Mouse (Mus musculus) erythroblast, embryonic 14.5 days (primary cell): ENCODE measurements around the gene Trp53rkb. TPM values are rescaled to one million over a fixed set of nuclear protein-coding genes. Genes with fewer than 3 reads are reported as not detected.
"Not testable (repeated sequence)": the region's sequence is repeated elsewhere in the genome, so short reads cannot be mapped to it uniquely, and the experiment has no call there.

Source experiments
- H3K27me3 ChIP-seq: 2 replicates; pipeline ENCODE4 v1.6.1; 2012; ENCODE audit warnings: inconsistent platforms; ENCODE audit not compliant: control insufficient read depth
- H3K36me3 ChIP-seq: 2 replicates; pipeline ENCODE4 v1.6.1; 2012; ENCODE audit warnings: mild to moderate bottlenecking, inconsistent platforms; ENCODE audit not compliant: control insufficient read depth
- H3K4me1 ChIP-seq: 2 replicates; pipeline ENCODE4 v1.6.1; 2012; ENCODE audit warnings: inconsistent platforms; ENCODE audit not compliant: control insufficient read depth
- H3K4me3 ChIP-seq: replicated peaks from 2 replicates; pipeline ENCODE3; 2012; ENCODE audit warnings: moderate library complexity, mild to moderate bottlenecking, inconsistent platforms
- H3K9me3 ChIP-seq: 2 replicates; pipeline ENCODE4 v1.6.1; 2012; ENCODE audit warnings: low read length, inconsistent platforms, mixed read lengths; ENCODE audit not compliant: control insufficient read depth
- GATA1 ChIP-seq: IDR thresholded peaks from 2 replicates; pipeline ENCODE4 v1.6.1; 2012; ENCODE audit warnings: low read length, inconsistent platforms, mixed read lengths
- TAL1 ChIP-seq: IDR thresholded peaks from 3 replicates; pipeline ENCODE4 v1.6.1; 2012; ENCODE audit warnings: low read length, inconsistent platforms, mixed read lengths
- polyA plus RNA-seq: library from polyadenylated mRNA; stranded (reverse); fragments of >175 nt; gene quantifications from 2 replicates; pipeline ENCODE4 v1.2.3, GENCODE M21; 2012

The Trp53rkb gene
- 0.13 and 0.46 TPM in 2 replicates for polyA plus RNA-seq

DNA sequence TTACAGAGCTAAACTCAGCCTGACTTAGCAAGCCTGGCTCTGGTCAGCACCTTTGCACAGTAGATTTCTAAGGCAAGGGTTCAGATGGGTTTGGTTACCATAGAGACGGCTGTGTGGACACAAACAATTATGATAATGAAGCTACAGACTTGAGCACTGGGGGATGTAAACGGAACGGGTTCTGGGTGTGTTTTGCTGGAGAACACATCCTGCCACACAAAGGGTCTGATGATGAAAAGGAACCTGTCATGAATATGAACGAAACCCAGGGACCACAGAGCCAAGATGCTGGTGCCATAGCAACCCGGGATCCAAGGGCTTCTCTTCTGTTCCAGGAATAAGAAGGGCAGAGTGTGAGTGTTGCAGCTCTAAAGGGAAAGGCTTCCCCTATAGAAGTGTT is at the start of gene Trp53rkb:
Gene Trp53rkb (plus strand): TSS at position 177 of the 400 bp plus-strand sequence.
- H3K9me3 ChIP-seq, result no peaks in the 10 kb centered on the region
- peaks cover 19% of the 10 kb centered on the region for H3K36me3 ChIP-seq
- H3K4me3 ChIP-seq, result peak within 1 kb of the TSS; percentile 74
- H3K4me1 ChIP-seq, result peaks cover 26% of the 10 kb centered on the region
- H3K27me3 ChIP-seq, result peaks cover 3% of the 10 kb centered on the region; the same call in 1 of the 2 replicates
- no peak for TF ChIP-seq GATA1
- no peak for TF ChIP-seq TAL1

DNA sequence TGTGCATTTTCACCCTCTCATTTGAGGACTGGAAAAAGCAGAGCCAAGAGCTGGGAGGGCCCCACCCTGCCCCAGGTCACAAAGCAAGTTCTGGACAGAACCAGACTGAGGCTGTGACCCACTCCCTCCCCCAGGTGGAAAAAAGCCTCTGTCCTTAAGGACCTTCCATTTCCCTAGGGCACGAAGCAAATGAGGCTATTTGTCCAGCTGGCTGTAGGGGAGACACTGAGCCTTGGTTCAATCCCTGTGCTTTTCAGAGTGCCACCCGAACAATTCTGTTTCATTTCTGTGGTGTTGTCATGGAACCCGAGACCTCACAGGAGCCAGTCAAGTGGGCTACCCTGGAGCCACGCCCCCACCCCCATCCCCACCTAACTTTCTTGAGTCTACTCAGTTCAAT is 48.8 kb upstream of the Trp53rkb start:
- Histone ChIP-seq H3K36me3 (no peaks in the 10 kb centered on the region), H3K9me3 (no peaks in the 10 kb centered on the region), H3K4me1 (peaks cover 22% of the 10 kb centered on the region), H3K4me3 (no peak overlapping the region), H3K27me3 (peaks cover 4% of the 10 kb centered on the region; the same call in 1 of the 2 replicates)
- TF ChIP-seq GATA1, result no peak
- TF ChIP-seq TAL1, result no peak

DNA sequence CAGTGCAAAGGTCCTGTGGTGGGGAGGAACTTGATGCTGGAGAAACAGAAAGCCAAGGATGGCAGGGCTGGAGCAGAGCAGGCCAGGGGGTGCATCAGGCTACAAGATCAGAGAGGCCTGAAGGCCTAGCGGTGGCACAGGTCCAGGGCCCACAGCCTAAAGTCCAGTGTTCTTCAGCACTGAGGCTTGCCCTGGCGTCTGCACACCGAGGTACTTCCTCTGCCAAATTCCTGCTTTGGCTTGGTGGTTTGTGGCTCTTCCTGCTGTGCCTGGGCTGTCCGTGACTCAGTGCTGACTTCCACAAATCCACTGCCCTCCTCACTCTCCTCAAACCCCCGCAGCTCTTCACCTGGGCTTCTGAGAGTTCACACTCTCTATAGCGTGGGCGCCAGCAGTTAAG is 47.9 kb upstream of the Trp53rkb start:
- TF ChIP-seq TAL1 (no peak), GATA1 (no peak)
- Histone ChIP-seq H3K36me3 (no peaks in the 10 kb centered on the region), H3K4me3 (no peak overlapping the region), H3K9me3 (no peaks in the 10 kb centered on the region), H3K27me3 (peaks cover 4% of the 10 kb centered on the region; the same call in 1 of the 2 replicates), H3K4me1 (peaks cover 22% of the 10 kb centered on the region)

DNA sequence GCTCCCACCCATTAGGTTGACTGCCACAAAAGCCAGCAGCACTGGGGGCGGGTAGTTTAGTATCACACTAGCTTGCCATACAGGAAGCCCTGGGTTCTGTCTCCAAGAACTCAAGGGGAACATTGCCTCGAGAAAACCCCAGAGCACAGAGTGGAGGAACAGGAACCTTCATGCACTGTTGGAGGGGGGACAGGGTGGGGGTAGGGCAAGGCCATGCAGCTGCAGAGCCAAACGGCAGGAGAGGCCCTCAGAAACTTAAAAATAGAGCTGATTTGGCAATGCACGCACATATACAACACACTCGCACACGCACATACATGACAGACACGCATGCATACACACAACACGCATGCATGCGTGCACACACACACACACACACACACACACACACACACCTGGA is 46.5 kb upstream of the Trp53rkb start:
- peak overlapping the region; percentile 39 for H3K4me3 ChIP-seq

DNA sequence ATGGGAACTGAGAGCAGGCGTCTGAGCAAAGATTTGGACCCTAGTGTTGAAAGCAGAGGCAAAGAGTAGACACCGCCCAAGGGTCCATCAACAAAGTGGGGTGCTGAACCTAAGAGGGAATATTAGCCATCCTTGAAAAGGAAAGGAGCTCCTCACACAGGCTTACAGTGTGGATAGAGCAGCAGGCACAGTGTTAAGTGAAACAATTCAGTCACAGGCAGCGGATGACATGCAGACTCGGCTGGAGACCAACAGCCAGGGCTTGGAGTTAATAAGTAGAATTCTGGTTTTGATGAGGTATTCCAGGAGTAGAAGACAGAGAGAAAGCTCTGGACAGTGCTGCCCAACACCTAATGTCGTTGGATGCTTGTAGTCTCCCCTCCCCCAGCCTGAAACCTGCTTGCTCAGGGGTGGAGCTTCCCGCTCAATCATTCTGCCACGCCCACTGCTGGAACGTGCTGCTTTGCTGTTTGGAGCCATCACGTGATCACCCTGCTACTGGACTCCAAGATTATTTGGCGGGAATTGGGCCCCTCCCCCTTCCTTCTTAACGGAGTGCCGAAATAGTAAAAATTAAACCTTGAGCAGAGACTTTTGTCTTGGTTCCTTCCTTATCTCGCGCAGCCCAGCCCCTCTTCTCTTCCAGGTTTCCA is 45.9 kb upstream of the Trp53rkb start:
- not testable (repeated sequence) for H3K9me3 ChIP-seq, H3K36me3 ChIP-seq, H3K27me3 ChIP-seq
- Histone ChIP-seq H3K4me1 (peaks cover 25% of the 10 kb centered on the region), H3K4me3 (peak overlapping the region; percentile 39)

More for the DNA sequence above, 46.5 kb upstream of the Trp53rkb start:
- Histone ChIP-seq H3K4me1 (peaks cover 25% of the 10 kb centered on the region), H3K9me3 (no peaks in the 10 kb centered on the region), H3K36me3 (no peaks in the 10 kb centered on the region), H3K27me3 (no peaks in the 10 kb centered on the region)
- no peak for TF ChIP-seq GATA1
- TF ChIP-seq TAL1, result no peak

DNA sequence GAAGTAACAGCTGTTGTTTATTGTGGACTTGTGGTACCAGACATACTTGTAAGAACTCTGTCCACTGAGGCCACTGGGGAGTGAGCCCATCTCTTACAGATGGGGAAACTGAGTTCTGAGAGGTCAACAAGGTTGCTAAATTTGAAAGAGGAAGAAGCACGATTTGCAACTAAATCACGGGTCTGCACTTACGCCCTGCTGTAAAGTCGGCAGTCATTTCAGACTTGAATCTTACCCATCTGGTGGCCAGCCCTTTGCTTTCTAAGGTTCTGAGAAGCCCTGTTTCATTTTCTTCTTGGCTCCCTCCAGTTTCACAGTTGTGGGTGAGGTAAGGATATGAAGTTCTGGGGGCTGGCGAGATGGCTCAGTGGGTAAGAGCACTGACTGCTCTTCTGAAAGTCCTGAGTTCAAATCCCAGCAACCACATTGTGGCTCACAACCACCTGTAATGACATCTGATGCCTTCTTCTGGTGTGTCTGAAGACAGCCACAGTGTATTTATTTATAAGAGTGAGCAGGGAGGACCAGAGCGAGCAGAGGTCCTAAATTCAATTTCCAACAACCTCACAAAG is 41.6 kb upstream of the Trp53rkb start:
- H3K9me3 ChIP-seq, result no peaks in the 10 kb centered on the region
- peaks cover 3% of the 10 kb centered on the region; the same call in 1 of the 2 replicates for H3K27me3 ChIP-seq
- TF ChIP-seq GATA1 (no peak), TAL1 (no peak)

DNA sequence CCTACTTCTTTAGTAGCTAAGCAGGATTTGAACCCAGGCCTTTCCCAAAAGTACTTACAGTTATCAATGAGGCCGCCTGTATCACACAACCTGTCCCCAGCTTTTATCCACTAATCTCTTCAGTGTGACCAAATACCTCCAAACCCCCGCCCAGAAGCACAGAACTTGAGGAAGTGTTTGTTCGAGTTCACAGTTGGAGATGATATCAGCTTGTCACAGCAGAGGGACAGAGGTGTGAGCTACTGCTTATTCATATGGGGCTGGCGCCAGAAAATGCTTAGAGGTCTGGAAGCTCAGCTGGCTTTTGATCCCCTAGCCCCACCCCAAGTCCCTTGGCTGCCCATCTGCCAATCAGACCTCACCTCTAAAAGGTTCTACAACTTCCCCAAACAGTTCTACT is 38.1 kb upstream of the Trp53rkb start:
- H3K4me1 ChIP-seq, result peaks cover 3% of the 10 kb centered on the region
- H3K36me3 ChIP-seq, result no peaks in the 10 kb centered on the region
- H3K27me3 ChIP-seq, result peaks cover 15% of the 10 kb centered on the region
- H3K9me3 ChIP-seq, result no peaks in the 10 kb centered on the region
- no peak overlapping the region for H3K4me3 ChIP-seq
- TF ChIP-seq TAL1 (no peak), GATA1 (no peak)

More for the DNA sequence above, 41.6 kb upstream of the Trp53rkb start:
- Histone ChIP-seq H3K4me1 (peaks cover 22% of the 10 kb centered on the region), H3K4me3 (no peak overlapping the region), H3K36me3 (no peaks in the 10 kb centered on the region)

DNA sequence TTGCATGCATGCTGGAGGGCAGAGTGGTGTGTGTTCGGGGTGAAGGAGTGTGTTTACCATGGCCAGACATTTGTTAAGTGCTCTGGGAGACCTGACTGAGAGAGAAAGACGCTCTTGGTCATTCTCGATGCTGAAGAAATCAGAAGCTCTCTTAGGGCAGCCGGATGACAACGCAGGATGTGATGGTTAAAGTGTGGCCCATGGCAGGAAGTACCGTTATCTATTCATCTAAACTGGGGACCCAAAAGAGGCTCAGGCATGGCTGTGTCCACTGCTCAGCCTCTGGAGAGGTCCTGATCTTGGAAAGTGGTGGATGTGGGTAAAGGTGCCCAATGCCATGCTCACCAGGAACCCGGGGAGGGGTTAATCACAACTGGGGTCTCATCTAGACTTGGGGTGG is 37.6 kb upstream of the Trp53rkb start:
- Histone ChIP-seq H3K9me3 (no peaks in the 10 kb centered on the region), H3K4me1 (peaks cover 3% of the 10 kb centered on the region), H3K27me3 (peaks cover 15% of the 10 kb centered on the region), H3K4me3 (no peak overlapping the region), H3K36me3 (no peaks in the 10 kb centered on the region)
- no peak for TF ChIP-seq GATA1
- TF ChIP-seq TAL1, result no peak

DNA sequence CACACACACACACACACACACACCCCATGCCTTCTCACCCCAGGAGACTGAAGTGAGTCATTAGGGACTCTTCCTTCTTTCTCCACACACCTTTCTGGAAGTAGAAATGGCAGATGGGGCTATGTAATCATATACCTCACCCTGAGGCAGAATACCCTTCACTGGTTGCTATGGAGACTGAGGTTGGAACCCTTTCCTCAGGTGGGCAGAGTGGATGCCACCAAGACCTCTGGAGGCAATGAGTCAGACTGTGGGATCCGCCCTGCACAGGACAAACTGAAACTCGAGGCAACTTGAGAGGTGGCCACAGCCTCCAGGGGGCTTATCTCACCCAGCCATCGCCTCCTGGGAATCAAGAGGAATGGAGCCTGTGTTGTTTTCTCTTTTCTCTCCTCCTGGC is 34.4 kb upstream of the Trp53rkb start:
- Histone ChIP-seq H3K36me3 (no peaks in the 10 kb centered on the region), H3K9me3 (no peaks in the 10 kb centered on the region), H3K4me1 (no peaks in the 10 kb centered on the region; the same call in 1 of the 2 replicates), H3K4me3 (no peak overlapping the region), H3K27me3 (peaks cover 15% of the 10 kb centered on the region)
- TF ChIP-seq TAL1 (no peak), GATA1 (no peak)
